Mouse (Mus musculus): ENCODE results near the gene Socs1. TPM values are rescaled to one million over a fixed set of nuclear protein-coding genes. Genes with fewer than 3 reads are reported as not detected.
"Not testable (repeated sequence)": the region's sequence is repeated elsewhere in the genome, so short reads cannot be mapped to it uniquely, and the experiment has no call there.

Socs1 gene
- polyA plus RNA-seq, 1 experiment from 2014 or later, result 3.4 TPM

- no peaks in the 10 kb centered on the region for H3K4me1 ChIP-seq
- H3K9me3 ChIP-seq, result no peaks in the 10 kb centered on the region
- no peak within 1 kb of the TSS for H3K9ac ChIP-seq
- H3K4me3 ChIP-seq, result no peak within 1 kb of the TSS
- WGBS, result 91% methylated on average over 2 of the region's 2 CpGs
- no peak within 1 kb of the TSS for H3K4me2 ChIP-seq
- ATAC-seq (replicated peaks), result no peak
- H3K27me3 ChIP-seq (replicated peaks), result no peaks in the 10 kb centered on the region
- no peak within 1 kb of the TSS for H3K27ac ChIP-seq
- H3K36me3 ChIP-seq (replicated peaks), result no peaks in the 10 kb centered on the region
Measured at GRCm38 (mm10) chr16:10812865-10813371, 27.6 kb upstream of the Socs1 start, which contains the start of gene Gm11172. Gene Gm11172 (plus strand): TSS chr16:10812915.

GRCm38 (mm10) chr16:10810376-10810775, 25.0 kb upstream of the Socs1 start:
- Histone ChIP-seq H3K4me2 (no peak overlapping the region), H3K9ac (no peak overlapping the region), H3K9me3 (no peaks in the 10 kb centered on the region), H3K27ac (no peak overlapping the region), H3K27me3 (replicated peaks) (no peaks in the 10 kb centered on the region), H3K4me1 (no peaks in the 10 kb centered on the region), H3K4me3 (no peak overlapping the region), H3K36me3 (replicated peaks) (no peaks in the 10 kb centered on the region)
- no peak for ATAC-seq (replicated peaks)
- 100% methylated on average over 1 of the region's 1 CpGs for WGBS

GRCm38 (mm10) chr16:10805789-10806527, 20.6 kb upstream of the Socs1 start, which contains the start of gene Prm1:
Gene Prm1 (minus strand): TSS chr16:10805839.
- Histone ChIP-seq H3K4me2 (no peak within 1 kb of the TSS), H3K9me3 (no peaks in the 10 kb centered on the region), H3K4me3 (no peak within 1 kb of the TSS), H3K27ac (no peak within 1 kb of the TSS), H3K4me1 (no peaks in the 10 kb centered on the region), H3K36me3 (replicated peaks) (no peaks in the 10 kb centered on the region), H3K9ac (no peak within 1 kb of the TSS), H3K27me3 (replicated peaks) (no peaks in the 10 kb centered on the region)
- ATAC-seq (replicated peaks), result no peak
- WGBS, result 84% methylated on average over 10 of the region's 10 CpGs

- WGBS, result 88% methylated on average over 3 of the region's 3 CpGs
- H3K9ac ChIP-seq; H3K9me3 ChIP-seq; H3K4me3 ChIP-seq; H3K27ac ChIP-seq; H3K4me2 ChIP-seq; H3K27me3 ChIP-seq (replicated peaks); H3K36me3 ChIP-seq (replicated peaks); ATAC-seq (replicated peaks); H3K4me1 ChIP-seq: not testable (repeated sequence)
Measured at GRCm38 (mm10) chr16:10802420-10802819, 17.1 kb upstream of the Socs1 start.

GRCm38 (mm10) chr16:10796034-10796433, 10.7 kb upstream of the Socs1 start, which contains the start of gene Prm2:
Gene Prm2 (minus strand): TSS chr16:10796134.
- no peak within 1 kb of the TSS for H3K9ac ChIP-seq
- 85% methylated on average over 6 of the region's 6 CpGs for WGBS
- no peak within 1 kb of the TSS for H3K27ac ChIP-seq
- no peak within 1 kb of the TSS for H3K4me3 ChIP-seq
- H3K4me2 ChIP-seq, result no peak within 1 kb of the TSS
- H3K36me3 ChIP-seq (replicated peaks), result no peaks in the 10 kb centered on the region
- no peak for ATAC-seq (replicated peaks)
- H3K27me3 ChIP-seq (replicated peaks), result no peaks in the 10 kb centered on the region
- no peaks in the 10 kb centered on the region for H3K4me1 ChIP-seq
- no peaks in the 10 kb centered on the region for H3K9me3 ChIP-seq

GRCm38 (mm10) chr16:10790702-10791101, 5.4 kb upstream of the Socs1 start, which contains the start of gene Prm3:
Gene Prm3 (minus strand): TSS chr16:10790914.
- Histone ChIP-seq H3K4me3 (no peak within 1 kb of the TSS), H3K9ac (no peak within 1 kb of the TSS), H3K27ac (no peak within 1 kb of the TSS), H3K36me3 (replicated peaks) (no peaks in the 10 kb centered on the region), H3K9me3 (no peaks in the 10 kb centered on the region), H3K4me1 (peaks cover 9% of the 10 kb centered on the region), H3K4me2 (no peak within 1 kb of the TSS), H3K27me3 (replicated peaks) (no peaks in the 10 kb centered on the region)
- no peak for ATAC-seq (replicated peaks)
- 83% methylated on average over 9 of the region's 9 CpGs for WGBS

GRCm38 (mm10) chr16:10788866-10789265, 3.5 kb upstream of the Socs1 start:
- Histone ChIP-seq H3K9me3 (no peaks in the 10 kb centered on the region), H3K9ac (no peak overlapping the region), H3K36me3 (replicated peaks) (no peaks in the 10 kb centered on the region), H3K4me3 (no peak overlapping the region), H3K4me2 (no peak overlapping the region), H3K27ac (no peak overlapping the region), H3K4me1 (peaks cover 19% of the 10 kb centered on the region), H3K27me3 (replicated peaks) (no peaks in the 10 kb centered on the region)
- 64% methylated on average over 4 of the region's 4 CpGs for WGBS
- no peak for ATAC-seq (replicated peaks)

GRCm38 (mm10) chr16:10788271-10788670, 2.9 kb upstream of the Socs1 start, which contains the start of gene Tnp2:
Gene Tnp2 (minus strand): TSS chr16:10788660.
- H3K4me1 ChIP-seq, result peaks cover 23% of the 10 kb centered on the region
- H3K27ac ChIP-seq, result no peak within 1 kb of the TSS
- no peak within 1 kb of the TSS for H3K4me2 ChIP-seq
- no peaks in the 10 kb centered on the region for H3K36me3 ChIP-seq (replicated peaks)
- H3K27me3 ChIP-seq (replicated peaks), result peaks cover 2% of the 10 kb centered on the region; the same call in 1 of the 2 replicates
- H3K4me3 ChIP-seq, result no peak within 1 kb of the TSS
- H3K9me3 ChIP-seq, result no peaks in the 10 kb centered on the region
- H3K9ac ChIP-seq, result no peak within 1 kb of the TSS
- no peak for ATAC-seq (replicated peaks)
- WGBS, result 62% methylated on average over 16 of the region's 16 CpGs

- Histone ChIP-seq H3K27ac (no peak overlapping the region), H3K4me1 (peaks cover 30% of the 10 kb centered on the region), H3K9ac (no peak overlapping the region), H3K9me3 (no peaks in the 10 kb centered on the region), H3K4me3 (no peak overlapping the region), H3K4me2 (no peak overlapping the region), H3K27me3 (replicated peaks) (peaks cover 8% of the 10 kb centered on the region; the same call in 1 of the 2 replicates), H3K36me3 (replicated peaks) (no peaks in the 10 kb centered on the region)
- WGBS, result 83% methylated on average over 7 of the region's 7 CpGs
- no peak for ATAC-seq (replicated peaks)
Measured at GRCm38 (mm10) chr16:10787548-10788058, 2.3 kb upstream of the Socs1 start.

GRCm38 (mm10) chr16:10786782-10787547, 1.6 kb upstream of the Socs1 start:
- Histone ChIP-seq H3K27ac (no peak overlapping the region), H3K4me1 (peaks cover 35% of the 10 kb centered on the region), H3K9me3 (no peaks in the 10 kb centered on the region), H3K4me3 (no peak overlapping the region), H3K9ac (no peak overlapping the region), H3K36me3 (replicated peaks) (no peaks in the 10 kb centered on the region), H3K27me3 (replicated peaks) (peaks cover 8% of the 10 kb centered on the region; the same call in 1 of the 2 replicates), H3K4me2 (peak overlapping the region; percentile 91)
- WGBS, result 71% methylated on average over 4 of the region's 4 CpGs
- ATAC-seq (replicated peaks), result no peak

- Histone ChIP-seq H3K27ac (peak overlapping the region; percentile 83), H3K4me3 (peak overlapping the region; percentile 53), H3K4me1 (peaks cover 35% of the 10 kb centered on the region), H3K9me3 (no peaks in the 10 kb centered on the region), H3K4me2 (peak overlapping the region; percentile 91), H3K36me3 (replicated peaks) (no peaks in the 10 kb centered on the region), H3K9ac (peak overlapping the region; percentile 55), H3K27me3 (replicated peaks) (peaks cover 8% of the 10 kb centered on the region; the same call in 1 of the 2 replicates)
- peak; percentile 50 for ATAC-seq (replicated peaks)
- under 1% methylated on average over 9 of the region's 9 CpGs for WGBS
Measured at GRCm38 (mm10) chr16:10786288-10786687, 952 bp upstream of the Socs1 start.

GRCm38 (mm10) chr16:10784793-10785370, 454 bp downstream of the Socs1 start:
- Histone ChIP-seq H3K27me3 (replicated peaks) (peaks cover 8% of the 10 kb centered on the region; the same call in 1 of the 2 replicates), H3K9me3 (no peaks in the 10 kb centered on the region), H3K4me1 (peaks cover 35% of the 10 kb centered on the region), H3K36me3 (replicated peaks) (no peaks in the 10 kb centered on the region), H3K9ac (peak overlapping the region; percentile 55), H3K27ac (peak overlapping the region; percentile 83), H3K4me2 (peak overlapping the region; percentile 91), H3K4me3 (peak overlapping the region; percentile 53)
- ATAC-seq (replicated peaks), result peak; percentile 85
- under 1% methylated on average over 53 of the region's 55 CpGs for WGBS
